Mouse (Mus musculus): ENCODE results near the gene Cbx1.

DNA sequence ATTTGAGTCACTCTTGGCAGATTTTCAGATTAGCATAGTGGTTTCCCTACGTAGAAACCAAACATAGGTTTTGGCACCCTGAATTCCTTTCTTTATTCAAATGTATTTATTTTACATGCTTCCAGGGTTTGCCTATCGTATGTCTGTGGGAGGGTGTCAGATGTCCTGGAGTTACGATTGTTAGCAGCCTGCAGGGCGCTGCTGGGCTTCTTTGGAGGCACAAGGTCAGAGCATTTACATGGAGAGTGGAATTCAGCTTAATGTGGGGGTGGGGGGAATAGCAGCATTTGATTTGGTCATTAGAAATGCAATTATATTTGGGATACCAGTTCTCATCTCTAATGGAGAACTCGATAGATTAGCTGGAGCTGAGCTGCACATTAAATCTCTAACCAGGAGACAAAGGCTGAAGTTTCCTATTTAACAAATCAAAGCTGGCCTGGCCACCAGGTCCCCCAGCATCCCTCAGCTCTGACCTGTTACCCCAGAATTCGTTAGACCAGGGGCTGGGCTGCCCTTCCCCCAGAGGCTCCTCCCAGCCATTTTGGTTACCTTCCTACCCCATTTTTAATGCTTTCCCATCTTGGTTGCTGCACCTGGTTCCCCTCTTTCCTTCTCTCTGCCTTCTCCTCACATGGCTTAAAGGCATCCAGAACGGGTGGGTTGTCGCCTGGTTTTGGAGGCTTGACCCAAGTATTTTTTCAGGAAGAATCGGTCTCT lies 2.0 kb upstream of the Cbx1 start:
- TF ChIP-seq POLR2A (IDR thresholded peaks at IDR 0.05; ENCODE audit: extremely low read depth, insufficient read depth, low read length) (no peak), CTCF (IDR thresholded peaks at IDR 0.05; ENCODE audit: low read depth, low read length) (no peak)
